Mouse (Mus musculus) liver, embryonic 15.5 days (tissue): ENCODE measurements around the gene Adh7. TPM values are rescaled to one million over a fixed set of nuclear protein-coding genes. Genes with fewer than 3 reads are reported as not detected.

Experiments used
- ATAC-seq: fragments of 200-750 bp; cut with Nextera tagmentation; 2 replicates; pipeline ENCODE4 v1.8.0; 2017; ENCODE audit warnings: moderate number of reproducible peaks, mild to moderate bottlenecking, moderate library complexity; ENCODE audit not compliant: insufficient read depth
- H3K27ac ChIP-seq: fragments of 300-500 bp; sonication (generic); replicated peaks from 2 replicates; pipeline ENCODE4 v1.5.1; 2015; ENCODE audit warnings: mild to moderate bottlenecking, inconsistent platforms
- H3K27me3 ChIP-seq: fragments of 300-500 bp; sonication (generic); 2 replicates; pipeline ENCODE4 v1.6.1; 2015; ENCODE audit warnings: mild to moderate bottlenecking, inconsistent platforms
- H3K36me3 ChIP-seq: fragments of 300-500 bp; sonication (generic); replicated peaks from 2 replicates; pipeline ENCODE4 v1.6.1; 2015; ENCODE audit warnings: moderate library complexity, mild to moderate bottlenecking, inconsistent platforms
- H3K4me1 ChIP-seq: fragments of 300-500 bp; sonication (generic); replicated peaks from 2 replicates; pipeline ENCODE4 v1.6.1; 2015; ENCODE audit warnings: inconsistent platforms
- H3K4me2 ChIP-seq: fragments of 300-500 bp; sonication (generic); 2 replicates; pipeline ENCODE4 v1.6.1; 2015; ENCODE audit warnings: moderate library complexity, mild to moderate bottlenecking, inconsistent platforms
- H3K4me3 ChIP-seq: fragments of 300-500 bp; sonication (generic); replicated peaks from 2 replicates; pipeline ENCODE4 v1.5.1; 2015; ENCODE audit warnings: mild to moderate bottlenecking, inconsistent platforms
- H3K9ac ChIP-seq: fragments of 300-500 bp; sonication (generic); 2 replicates; pipeline ENCODE4 v1.6.1; 2015; ENCODE audit warnings: moderate library complexity, mild to moderate bottlenecking, inconsistent platforms
- H3K9me3 ChIP-seq: fragments of 300-500 bp; sonication (generic); replicated peaks from 2 replicates; pipeline ENCODE4 v1.6.1; 2016; ENCODE audit warnings: inconsistent platforms
- WGBS: fragments of 180-500 bp; shearing (Covaris S2); methylation state at CpG from one replicate; pipeline ENCODE4 v1.1.7; 2015; ENCODE audit warnings: mixed read lengths; ENCODE audit not compliant: insufficient replicate concordance; 5-methylcytosine and 5-hydroxymethylcytosine counted together
- polyA plus RNA-seq: library from polyadenylated mRNA; unstranded; fragments of >200 nt; fragmentation: Nextera tagmentation; extraction: Ambion mirVana; gene quantifications from 2 replicates; pipeline ENCODE4 v1.2.1, GENCODE M21; 2015

Gene Adh7
- polyA plus RNA-seq, 1 experiment from 2014 or later = 0.36 TPM

DNA sequence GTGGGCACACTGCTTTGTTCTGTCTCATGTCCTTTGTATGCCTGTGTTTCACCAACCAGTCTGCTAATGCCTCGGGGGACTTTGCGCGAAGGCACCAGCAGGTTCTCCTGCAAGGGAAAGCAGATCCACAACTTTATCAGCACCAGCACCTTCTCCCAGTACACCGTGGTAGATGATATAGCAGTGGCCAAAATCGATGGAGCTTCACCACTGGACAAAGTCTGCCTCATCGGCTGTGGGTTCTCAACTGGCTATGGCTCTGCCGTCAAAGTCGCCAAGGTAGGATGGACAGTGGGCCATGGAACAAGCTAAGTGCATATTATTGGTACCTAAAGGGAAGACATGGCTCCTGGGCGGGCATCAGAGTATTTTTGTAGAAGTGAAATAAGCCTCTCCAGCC is 65.0 kb downstream of the Adh7 start:
- 72% methylated on average over 9 of the region's 9 CpGs for WGBS
- H3K27me3 ChIP-seq = no peaks in the 10 kb centered on the region

More for the DNA sequence above, 65.0 kb downstream of the Adh7 start:
- Histone ChIP-seq H3K4me3 (no peak overlapping the region), H3K9ac (no peak overlapping the region), H3K9me3 (no peaks in the 10 kb centered on the region), H3K4me1 (no peaks in the 10 kb centered on the region), H3K27ac (no peak overlapping the region), H3K36me3 (no peaks in the 10 kb centered on the region), H3K4me2 (no peak overlapping the region)
- ATAC-seq = no peak

Other genes with a start within 250 kb of the Adh7 start
- 10.5 and 12.0 TPM in 2 replicates for gene Dapp1, start 236.2 kb upstream of the Adh7 start, polyA plus RNA-seq
- gene 1110002E22Rik, start 152.7 kb upstream of the Adh7 start, polyA plus RNA-seq = 0.16 and 0.24 TPM in 2 replicates
- 0.09 TPM in 1 of 2 replicates, not detected in the other for gene Gm5105, start 150.4 kb upstream of the Adh7 start, polyA plus RNA-seq
- gene Trmt10a, start 74.3 kb upstream of the Adh7 start, polyA plus RNA-seq = 2.7 and 4.8 TPM in 2 replicates
- 35.6 and 38.2 TPM in 2 replicates for gene Mttp, start 72.8 kb upstream of the Adh7 start, polyA plus RNA-seq
- gene 4930579F01Rik, start 23.9 kb upstream of the Adh7 start, polyA plus RNA-seq = not detected in 2 replicates
- gene Adh1, start 43.2 kb downstream of the Adh7 start, polyA plus RNA-seq = 37.2 and 68.3 TPM in 2 replicates
- gene Adh6a, start 95.5 kb downstream of the Adh7 start, polyA plus RNA-seq = not detected in 2 replicates
- gene Adh6b, start 124.0 kb downstream of the Adh7 start, polyA plus RNA-seq = 0.24 and 0.39 TPM in 2 replicates
- gene Adh4, start 197.7 kb downstream of the Adh7 start, polyA plus RNA-seq = 0.12 TPM in 1 of 2 replicates, not detected in the other
- gene Adh5, start 225.3 kb downstream of the Adh7 start, polyA plus RNA-seq = 119 and 142 TPM in 2 replicates